Mouse (Mus musculus): ENCODE data around the gene Myrip. TPM values are rescaled to one million over a fixed set of nuclear protein-coding genes. Genes with fewer than 3 reads are reported as not detected.
A peak's percentile ranks its signal among the peaks of the same experiment; 100 is the strongest.

Gene Myrip
- polyA plus RNA-seq, 1 experiment from 2014 or later: 0.66 TPM

DNA sequence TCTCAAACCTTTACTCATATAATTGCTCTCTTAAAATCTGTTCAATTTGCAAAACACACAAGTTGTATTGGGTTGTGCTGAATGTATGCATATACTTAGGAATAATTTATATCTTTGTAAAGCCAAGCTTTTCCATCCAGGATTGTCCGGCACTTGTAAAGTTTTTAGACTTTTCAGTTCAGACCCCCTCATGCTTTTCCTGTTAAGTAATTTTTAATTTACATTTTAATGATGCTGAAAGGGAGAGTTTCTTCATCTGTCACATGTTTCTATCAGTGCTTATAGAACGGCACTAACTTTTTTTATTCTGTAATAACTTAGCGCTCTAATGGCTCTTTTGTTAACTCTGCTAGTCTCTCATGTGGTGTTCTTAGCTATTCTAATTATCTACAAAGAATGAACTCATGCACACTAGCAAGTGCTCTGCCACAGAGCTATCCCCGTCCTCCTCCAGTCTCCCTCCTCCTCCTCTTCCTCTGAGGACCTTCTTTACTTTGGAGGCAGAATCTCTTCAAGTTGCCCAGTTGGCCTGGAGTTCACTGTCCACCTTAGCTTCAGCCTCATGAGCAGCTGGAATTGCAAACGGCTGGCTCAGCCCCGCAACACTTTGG is 136.1 kb downstream of the Myrip start:
- H3K4me2 ChIP-seq (replicated peaks; ENCODE audit: low read depth, low read length): no peak overlapping the region
- 63% methylated on average over 6 of the region's 6 CpGs for WGBS

DNA sequence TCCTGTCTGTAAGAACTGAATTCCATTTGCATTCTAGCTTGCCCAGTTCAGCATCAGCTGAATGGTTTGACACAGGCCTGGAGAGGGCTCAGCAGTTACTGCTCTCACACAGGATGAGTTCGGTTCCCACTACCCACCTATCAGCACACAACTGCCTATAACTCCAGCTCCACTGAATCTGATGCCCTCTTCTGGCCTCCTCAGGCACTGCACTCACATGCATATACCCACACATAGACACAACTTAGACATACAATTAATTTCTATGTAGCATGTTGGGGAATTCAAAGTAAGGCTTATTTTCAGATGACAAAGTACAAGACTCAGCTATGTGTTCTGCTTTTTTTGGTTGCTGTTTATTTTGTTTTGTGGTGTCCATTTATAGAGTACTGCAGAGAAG is 137.0 kb downstream of the Myrip start:
- H3K4me3 ChIP-seq (ENCODE audit: low read depth, low read length): no peak overlapping the region
- WGBS: 94% methylated on average over 1 of the region's 1 CpGs
- ATAC-seq (ENCODE audit: low FRiP score): no peak

More for the DNA sequence above, 136.1 kb downstream of the Myrip start:
- no peak overlapping the region for H3K27ac ChIP-seq (ENCODE audit: low read depth, low read length)
- no peak for ATAC-seq (ENCODE audit: low FRiP score)
- H3K27me3 ChIP-seq (ENCODE audit: control insufficient read depth, insufficient read depth, low read length): no peaks in the 10 kb centered on the region
- no peaks in the 10 kb centered on the region for H3K4me1 ChIP-seq (replicated peaks; ENCODE audit: control insufficient read depth, insufficient read depth, low read length)
- H3K9me3 ChIP-seq (ENCODE audit: control insufficient read depth, low read length): no peaks in the 10 kb centered on the region
- no peak overlapping the region for H3K9ac ChIP-seq (ENCODE audit: low read depth, low read length)
- no peak for DNase-seq (ENCODE audit: low spot score)
- no peaks in the 10 kb centered on the region for H3K36me3 ChIP-seq (ENCODE audit: control insufficient read depth, insufficient read depth, low read length)
- no peak overlapping the region for H3K4me3 ChIP-seq (ENCODE audit: low read depth, low read length)

DNA sequence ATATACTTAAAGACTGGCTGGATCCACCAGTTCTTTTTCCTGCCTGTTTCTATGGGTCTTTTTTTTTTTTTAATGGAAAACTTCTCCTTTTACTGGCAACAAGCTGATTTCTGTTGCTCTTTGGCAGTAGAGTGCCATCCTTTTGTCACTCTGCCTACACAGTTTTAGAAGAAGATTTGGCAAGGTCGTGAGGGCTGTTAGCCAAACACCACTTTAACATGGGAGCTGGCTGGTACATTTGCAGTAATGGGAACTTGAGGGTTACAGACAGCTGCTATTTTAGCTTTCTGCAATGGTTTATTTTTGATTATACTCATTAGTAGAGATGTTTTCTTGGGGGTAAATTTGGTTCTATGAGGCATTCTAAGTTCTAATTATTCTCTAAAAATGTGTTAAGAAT is 137.5 kb downstream of the Myrip start:
- Histone ChIP-seq H3K4me3 (ENCODE audit: low read depth, low read length) (no peak overlapping the region), H3K9me3 (ENCODE audit: control insufficient read depth, low read length) (no peaks in the 10 kb centered on the region), H3K9ac (ENCODE audit: low read depth, low read length) (no peak overlapping the region), H3K27me3 (ENCODE audit: control insufficient read depth, insufficient read depth, low read length) (no peaks in the 10 kb centered on the region), H3K36me3 (ENCODE audit: control insufficient read depth, insufficient read depth, low read length) (no peaks in the 10 kb centered on the region), H3K27ac (ENCODE audit: low read depth, low read length) (no peak overlapping the region), H3K4me1 (replicated peaks; ENCODE audit: control insufficient read depth, insufficient read depth, low read length) (no peaks in the 10 kb centered on the region), H3K4me2 (replicated peaks; ENCODE audit: low read depth, low read length) (no peak overlapping the region)
- DNase-seq (ENCODE audit: low spot score) (no peak), ATAC-seq (ENCODE audit: low FRiP score) (no peak)
- 74% methylated on average over 1 of the region's 1 CpGs for WGBS

More for the DNA sequence above, 137.0 kb downstream of the Myrip start:
- no peaks in the 10 kb centered on the region for H3K36me3 ChIP-seq (ENCODE audit: control insufficient read depth, insufficient read depth, low read length)
- no peak overlapping the region for H3K4me2 ChIP-seq (replicated peaks; ENCODE audit: low read depth, low read length)
- no peak for DNase-seq (ENCODE audit: low spot score)
- no peaks in the 10 kb centered on the region for H3K27me3 ChIP-seq (ENCODE audit: control insufficient read depth, insufficient read depth, low read length)
- no peaks in the 10 kb centered on the region for H3K9me3 ChIP-seq (ENCODE audit: control insufficient read depth, low read length)
- no peak overlapping the region for H3K9ac ChIP-seq (ENCODE audit: low read depth, low read length)
- H3K4me1 ChIP-seq (replicated peaks; ENCODE audit: control insufficient read depth, insufficient read depth, low read length): no peaks in the 10 kb centered on the region
- H3K27ac ChIP-seq (ENCODE audit: low read depth, low read length): no peak overlapping the region

DNA sequence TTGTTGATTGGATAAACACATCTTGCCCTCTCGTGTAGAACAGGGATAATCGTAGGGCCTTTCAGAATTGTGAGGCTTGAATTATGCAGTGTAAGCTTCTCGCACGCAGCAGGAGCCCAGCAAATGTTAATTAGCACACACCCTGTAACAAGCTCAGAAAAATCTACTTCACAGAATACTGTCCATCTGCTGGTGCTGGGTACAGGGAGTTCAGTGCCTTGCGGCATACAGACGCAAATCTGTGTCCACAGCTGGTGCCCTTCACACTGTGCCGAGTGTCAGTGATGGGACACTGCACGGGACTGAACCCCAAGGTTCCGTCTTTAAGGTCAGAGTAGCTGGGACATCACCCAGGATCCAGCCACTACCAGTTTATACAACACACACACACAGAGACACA is 143.3 kb downstream of the Myrip start:
- no peak overlapping the region for H3K4me3 ChIP-seq (ENCODE audit: low read depth, low read length)
- H3K36me3 ChIP-seq (ENCODE audit: control insufficient read depth, insufficient read depth, low read length): no peaks in the 10 kb centered on the region
- H3K4me2 ChIP-seq (replicated peaks; ENCODE audit: low read depth, low read length): no peak overlapping the region
- H3K9me3 ChIP-seq (ENCODE audit: control insufficient read depth, low read length): no peaks in the 10 kb centered on the region
- WGBS: 83% methylated on average over 9 of the region's 9 CpGs
- ATAC-seq (ENCODE audit: low FRiP score) (no peak), DNase-seq (ENCODE audit: low spot score) (no peak)
- no peaks in the 10 kb centered on the region for H3K4me1 ChIP-seq (replicated peaks; ENCODE audit: control insufficient read depth, insufficient read depth, low read length)
- H3K27ac ChIP-seq (ENCODE audit: low read depth, low read length): no peak overlapping the region
- H3K9ac ChIP-seq (ENCODE audit: low read depth, low read length): no peak overlapping the region
- no peaks in the 10 kb centered on the region for H3K27me3 ChIP-seq (ENCODE audit: control insufficient read depth, insufficient read depth, low read length)

DNA sequence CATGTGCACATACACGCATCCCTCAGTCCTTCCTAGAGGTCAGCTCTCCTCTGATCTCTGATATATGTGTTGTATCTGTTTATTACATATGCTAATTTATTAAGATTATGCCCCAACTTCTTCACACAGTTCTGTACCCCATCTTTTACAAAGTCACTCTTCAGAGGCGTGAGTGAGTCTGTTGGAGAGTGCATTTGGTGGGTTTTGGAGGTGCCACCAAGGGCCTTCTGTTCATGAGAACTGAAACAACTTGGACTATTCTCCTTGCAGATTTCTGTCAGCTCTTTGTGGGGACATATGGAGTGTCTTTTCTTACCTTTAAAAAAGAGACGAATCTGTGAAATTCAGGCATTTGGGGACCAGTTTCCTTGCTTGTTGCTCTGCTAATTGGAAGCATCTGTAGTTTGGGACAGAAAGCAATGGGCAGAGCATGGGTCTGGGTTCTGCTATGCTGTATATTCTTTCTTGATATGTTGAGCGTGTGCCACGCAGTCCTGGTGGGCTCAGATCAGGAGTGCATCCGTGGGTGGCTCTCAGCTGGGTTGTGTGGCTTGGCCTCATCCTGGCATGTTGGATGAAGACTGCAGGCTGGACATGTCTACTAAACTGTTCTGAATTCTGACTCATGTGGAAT is 148.5 kb downstream of the Myrip start:
- Histone ChIP-seq H3K27ac (ENCODE audit: low read depth, low read length) (no peak overlapping the region), H3K4me3 (ENCODE audit: low read depth, low read length) (no peak overlapping the region), H3K27me3 (ENCODE audit: control insufficient read depth, insufficient read depth, low read length) (no peaks in the 10 kb centered on the region), H3K9ac (ENCODE audit: low read depth, low read length) (no peak overlapping the region), H3K36me3 (ENCODE audit: control insufficient read depth, insufficient read depth, low read length) (no peaks in the 10 kb centered on the region), H3K4me1 (replicated peaks; ENCODE audit: control insufficient read depth, insufficient read depth, low read length) (no peaks in the 10 kb centered on the region), H3K9me3 (ENCODE audit: control insufficient read depth, low read length) (no peaks in the 10 kb centered on the region), H3K4me2 (replicated peaks; ENCODE audit: low read depth, low read length) (no peak overlapping the region)
- ATAC-seq (ENCODE audit: low FRiP score) (no peak), DNase-seq (ENCODE audit: low spot score) (no peak)
- 86% methylated on average over 6 of the region's 6 CpGs for WGBS

DNA sequence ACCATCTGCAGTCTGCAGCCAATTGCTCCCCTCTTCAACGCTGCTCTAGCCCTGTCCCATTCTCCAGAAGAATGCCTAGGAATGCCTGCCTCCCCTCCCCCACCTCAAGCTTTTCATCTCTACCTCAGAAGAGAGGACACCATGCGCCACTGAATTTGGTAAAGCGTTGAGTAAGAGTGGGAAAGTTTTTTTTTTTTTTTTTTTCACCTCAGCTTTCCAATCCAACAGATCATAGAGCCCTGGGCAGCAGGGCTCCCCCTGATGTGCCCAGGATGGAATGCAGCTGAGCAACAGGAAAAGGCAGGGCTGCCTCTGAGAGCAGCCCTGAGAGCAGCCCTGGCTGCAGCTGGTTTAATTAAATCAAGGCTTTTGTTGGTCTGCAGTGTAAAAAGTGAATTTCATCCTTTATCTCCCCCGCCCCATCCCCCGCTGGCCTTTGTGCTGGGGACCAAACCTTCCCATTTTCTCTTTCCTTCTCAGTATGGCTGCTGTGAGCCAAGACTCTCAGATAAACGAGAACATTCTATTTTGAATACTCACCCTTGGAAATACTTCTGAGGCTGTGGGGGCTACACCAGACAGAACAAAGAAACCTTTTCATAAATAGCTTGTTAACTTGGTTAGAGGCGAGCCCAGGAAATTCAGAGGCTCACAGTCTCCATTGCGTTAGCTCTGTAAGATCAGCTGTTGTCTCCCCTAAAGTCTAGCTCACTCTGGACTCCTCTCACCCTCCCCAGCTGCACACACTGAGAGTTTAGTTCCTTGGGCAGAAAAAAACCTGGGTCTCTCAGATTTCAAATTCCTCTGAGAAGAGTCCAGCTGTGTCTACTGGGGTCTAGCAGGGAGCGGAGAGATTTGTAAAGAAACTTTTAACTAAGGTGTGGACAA is 154.7 kb downstream of the Myrip start:
- ATAC-seq (ENCODE audit: low FRiP score) (peak; percentile 85), DNase-seq (ENCODE audit: low spot score) (peak; percentile 68)
- H3K4me3 ChIP-seq (ENCODE audit: low read depth, low read length): no peak overlapping the region
- no peaks in the 10 kb centered on the region for H3K9me3 ChIP-seq (ENCODE audit: control insufficient read depth, low read length)
- H3K27ac ChIP-seq (ENCODE audit: low read depth, low read length): peak overlapping the region; percentile 47; the same call in 1 of the 2 replicates
- H3K4me1 ChIP-seq (replicated peaks; ENCODE audit: control insufficient read depth, insufficient read depth, low read length): no peaks in the 10 kb centered on the region
- H3K36me3 ChIP-seq (ENCODE audit: control insufficient read depth, insufficient read depth, low read length): no peaks in the 10 kb centered on the region
- 0 out of 2 replicates have a peak overlapping the region, but pooled peaks have one; percentile 11 for H3K9ac ChIP-seq (ENCODE audit: low read depth, low read length)
- no peak overlapping the region for H3K4me2 ChIP-seq (replicated peaks; ENCODE audit: low read depth, low read length)
- H3K27me3 ChIP-seq (ENCODE audit: control insufficient read depth, insufficient read depth, low read length): no peaks in the 10 kb centered on the region
- 14% methylated on average over 9 of the region's 9 CpGs for WGBS

DNA sequence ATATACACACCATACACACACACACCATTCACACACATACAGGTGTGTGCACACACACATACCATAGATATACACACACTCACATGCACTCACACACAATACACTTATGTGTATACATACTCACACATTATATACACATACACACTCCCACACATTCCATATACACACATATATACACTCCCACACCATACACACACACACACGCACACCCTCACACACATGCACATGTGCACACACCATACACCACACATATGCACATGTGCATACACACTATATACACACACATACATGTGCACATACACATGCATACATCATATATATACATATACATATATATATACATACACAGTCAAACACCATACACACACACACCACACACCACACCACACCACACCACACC is 169.1 kb downstream of the Myrip start:
- DNase-seq (ENCODE audit: low spot score) (no peak), ATAC-seq (ENCODE audit: low FRiP score) (no peak)
- 89% methylated on average over 1 of the region's 1 CpGs for WGBS

DNA sequence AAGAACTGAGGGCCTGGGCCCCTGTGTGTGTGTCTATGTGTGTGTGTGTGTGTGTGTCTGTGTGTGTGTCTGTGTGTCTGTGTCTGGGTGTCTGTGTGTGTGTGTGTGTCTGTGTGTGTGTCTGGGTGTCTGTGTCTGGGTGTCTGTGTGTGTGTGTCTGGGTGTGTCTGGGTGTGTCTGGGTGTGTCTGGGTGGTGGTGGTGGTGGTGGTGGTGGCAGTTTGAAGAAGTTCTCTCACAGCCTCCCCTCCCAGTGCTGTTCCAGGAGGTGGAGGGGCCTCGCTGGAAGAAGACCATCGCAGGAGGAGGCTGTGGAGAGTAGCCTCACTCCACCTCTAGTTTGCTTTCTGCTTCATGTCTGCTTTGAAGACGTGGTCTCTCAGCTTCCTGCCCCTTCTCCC is 180.3 kb downstream of the Myrip start:
- 90% methylated on average over 3 of the region's 3 CpGs for WGBS
- H3K4me1 ChIP-seq (replicated peaks; ENCODE audit: control insufficient read depth, insufficient read depth, low read length): no peaks in the 10 kb centered on the region
- DNase-seq (ENCODE audit: low spot score): no peak
- H3K9me3 ChIP-seq (ENCODE audit: control insufficient read depth, low read length): no peaks in the 10 kb centered on the region
- H3K36me3 ChIP-seq (ENCODE audit: control insufficient read depth, insufficient read depth, low read length): no peaks in the 10 kb centered on the region
- no peak overlapping the region for H3K4me2 ChIP-seq (replicated peaks; ENCODE audit: low read depth, low read length)
- H3K27ac ChIP-seq (ENCODE audit: low read depth, low read length): no peak overlapping the region
- no peak overlapping the region for H3K9ac ChIP-seq (ENCODE audit: low read depth, low read length)
- ATAC-seq (ENCODE audit: low FRiP score): no peak
- H3K27me3 ChIP-seq (ENCODE audit: control insufficient read depth, insufficient read depth, low read length): no peaks in the 10 kb centered on the region
- no peak overlapping the region for H3K4me3 ChIP-seq (ENCODE audit: low read depth, low read length)

More for the DNA sequence above, 169.1 kb downstream of the Myrip start:
- no peaks in the 10 kb centered on the region for H3K36me3 ChIP-seq (ENCODE audit: control insufficient read depth, insufficient read depth, low read length)
- no peak overlapping the region for H3K4me2 ChIP-seq (replicated peaks; ENCODE audit: low read depth, low read length)
- no peaks in the 10 kb centered on the region for H3K9me3 ChIP-seq (ENCODE audit: control insufficient read depth, low read length)
- H3K9ac ChIP-seq (ENCODE audit: low read depth, low read length): no peak overlapping the region
- H3K27ac ChIP-seq (ENCODE audit: low read depth, low read length): no peak overlapping the region
- H3K27me3 ChIP-seq (ENCODE audit: control insufficient read depth, insufficient read depth, low read length): no peaks in the 10 kb centered on the region
- H3K4me3 ChIP-seq (ENCODE audit: low read depth, low read length): no peak overlapping the region
- no peaks in the 10 kb centered on the region for H3K4me1 ChIP-seq (replicated peaks; ENCODE audit: control insufficient read depth, insufficient read depth, low read length)
